Mouse (Mus musculus) retina, embryonic 14.5 days (tissue): ENCODE measurements around the gene Prrx2.
A peak's percentile ranks its signal among the peaks of the same experiment; 100 is the strongest.
"Not testable (repeated sequence)": the region's sequence is repeated elsewhere in the genome, so short reads cannot be mapped to it uniquely, and the experiment has no call there.

Source experiments
- DNase-seq: peaks from one replicate; pipeline ENCODE4 v3.0.0-alpha.2; 2015; ENCODE audit warnings: low spot score

Prrx2 gene

GRCm38 (mm10) chr2:30912291-30912773 is 77.6 kb downstream of the Prrx2 start:
- DNase-seq, result no peak

DNA sequence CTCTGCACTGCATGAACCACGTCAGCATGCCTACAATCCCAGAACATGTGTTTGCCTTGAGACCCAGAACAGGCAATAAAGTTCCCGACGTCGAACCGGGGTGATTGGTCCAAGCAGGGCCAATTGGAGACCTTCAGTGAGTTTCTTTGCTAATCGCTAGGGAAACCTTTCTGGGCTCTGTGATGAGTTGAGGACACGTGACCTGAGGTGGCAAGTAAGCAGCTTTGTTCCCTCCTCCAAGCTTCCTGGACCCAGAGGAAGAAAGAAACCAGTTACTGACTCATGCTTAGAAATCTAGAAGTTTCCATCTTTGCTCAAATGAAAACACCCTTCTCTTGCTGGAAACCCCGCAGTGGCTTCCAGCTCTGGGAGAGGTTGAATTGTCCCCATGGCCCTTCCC is 78.2 kb downstream of the Prrx2 start:
- DNase-seq, result no peak

GRCm38 (mm10) chr2:30914836-30915235 is 80.1 kb downstream of the Prrx2 start:
- DNase-seq, result no peak

GRCm38 (mm10) chr2:30915376-30915775 is 80.6 kb downstream of the Prrx2 start:
- no peak for DNase-seq

DNA sequence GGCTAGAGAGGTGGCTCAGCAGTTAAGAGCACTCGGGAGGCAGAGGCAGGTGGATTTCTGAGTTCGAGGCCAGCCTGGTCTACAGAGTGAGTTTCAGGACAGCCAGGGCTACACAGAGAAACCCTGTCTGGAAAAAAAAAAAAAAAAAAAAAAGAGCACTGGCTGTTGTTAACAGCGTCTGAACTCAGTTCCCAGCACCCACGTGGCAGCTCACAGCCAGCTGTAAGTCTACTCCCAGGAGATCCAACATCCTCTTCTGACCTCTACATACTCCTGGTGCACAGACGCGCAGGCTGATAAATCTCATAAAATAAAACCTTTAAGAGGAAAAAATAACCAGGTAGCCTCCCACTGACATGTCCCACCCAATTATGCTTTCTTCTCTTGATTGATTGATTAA is 81.2 kb downstream of the Prrx2 start:
- DNase-seq, result not testable (repeated sequence)

- DNase-seq, result no peak
Measured at GRCm38 (mm10) chr2:30917649-30918048, 82.9 kb downstream of the Prrx2 start.

- DNase-seq, result no peak
Measured at GRCm38 (mm10) chr2:30918126-30918525, 83.4 kb downstream of the Prrx2 start.

GRCm38 (mm10) chr2:30918780-30919329 is 84.1 kb downstream of the Prrx2 start:
- DNase-seq, result no peak

DNA sequence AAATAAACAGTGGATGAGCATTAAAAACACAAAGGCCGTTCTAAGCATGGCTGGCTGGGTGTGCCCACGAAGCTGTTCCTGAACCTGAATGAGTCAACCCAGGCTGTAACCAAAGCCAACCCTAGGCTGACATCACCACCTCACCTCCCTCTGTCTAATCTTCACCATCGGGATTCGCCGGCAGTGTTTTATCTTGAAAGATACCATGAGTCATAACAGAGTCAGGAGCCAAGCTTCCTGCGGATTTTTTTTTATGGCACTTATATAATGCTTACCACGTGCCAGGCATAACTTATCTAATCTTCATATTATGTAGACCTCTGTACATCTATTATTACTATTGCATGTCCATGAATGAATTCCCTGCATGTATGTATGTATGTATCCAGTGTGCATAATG is 85.4 kb downstream of the Prrx2 start:
- DNase-seq, result no peak

GRCm38 (mm10) chr2:30923099-30923498 is 88.3 kb downstream of the Prrx2 start:
- DNase-seq, result no peak

DNA sequence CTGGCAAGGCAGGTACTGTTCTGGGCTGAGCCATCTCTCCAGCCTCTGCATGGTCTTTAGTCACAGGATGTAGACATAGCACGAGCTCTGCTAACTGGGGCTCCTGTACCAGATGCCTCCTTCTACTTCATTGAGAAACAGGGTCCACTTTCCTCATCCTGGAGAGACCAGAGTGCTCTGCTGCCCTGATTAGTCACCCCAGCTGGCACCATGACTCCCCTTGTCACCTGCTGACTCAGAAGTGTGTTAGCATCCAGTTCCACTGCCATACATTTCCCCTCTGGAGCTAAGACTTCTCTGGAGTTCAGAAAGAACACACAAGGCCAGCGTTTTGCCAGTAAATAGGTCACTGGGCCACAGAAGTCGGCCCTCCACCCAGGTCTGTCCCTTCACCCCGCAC is 90.4 kb downstream of the Prrx2 start:
- no peak for DNase-seq

DNA sequence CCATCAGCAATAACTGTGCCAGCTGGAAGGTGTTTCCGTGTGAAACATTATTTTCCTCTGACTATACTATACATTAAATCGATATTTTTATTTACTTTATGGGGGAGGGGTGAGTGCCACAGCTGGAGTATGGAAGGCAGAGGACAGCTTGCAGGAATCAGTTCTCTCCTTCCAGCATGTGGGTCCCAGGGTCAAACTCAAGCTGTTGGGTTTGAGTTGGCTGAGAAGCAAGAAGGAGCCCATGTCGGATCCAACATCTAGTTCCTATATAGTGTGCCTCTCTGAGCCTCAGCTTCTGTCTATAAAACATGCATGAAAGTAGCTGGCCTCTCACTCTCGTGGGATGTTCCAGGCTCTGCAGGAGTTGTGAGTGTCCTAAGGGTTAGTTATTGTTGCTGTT is 91.6 kb downstream of the Prrx2 start:
- no peak for DNase-seq

DNA sequence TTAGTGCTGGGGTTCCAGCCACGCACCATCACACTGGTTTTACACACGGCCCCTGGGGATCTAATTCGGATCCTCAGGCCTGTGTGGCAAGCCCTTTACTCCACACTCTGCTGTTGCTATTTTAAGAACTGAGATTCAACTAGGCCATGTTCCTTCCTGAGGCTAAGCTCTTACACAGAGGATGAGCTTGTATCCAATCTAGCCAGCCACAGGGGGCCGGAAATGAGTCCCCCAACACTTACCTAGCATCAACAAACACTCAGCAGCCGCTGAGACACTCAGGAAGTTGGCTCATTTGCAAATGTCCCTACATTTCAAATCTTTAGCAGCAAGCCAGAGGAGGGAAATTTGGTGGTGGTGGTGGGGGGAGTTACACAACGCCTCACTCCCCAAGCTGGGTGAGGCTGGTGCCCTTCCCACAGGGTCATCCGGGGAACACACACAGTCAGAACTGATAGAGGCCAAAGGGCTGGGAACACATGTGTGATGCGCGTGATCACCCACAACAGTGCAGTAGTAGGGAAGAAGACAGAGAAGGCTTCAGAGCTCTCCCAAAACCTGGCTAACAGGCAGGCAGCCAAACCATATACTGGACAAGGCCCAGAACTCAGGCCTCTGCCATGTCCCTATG is 92.5 kb downstream of the Prrx2 start:
- DNase-seq, result no peak

GRCm38 (mm10) chr2:30927844-30928628 is 93.3 kb downstream of the Prrx2 start:
- peak; percentile 92 for DNase-seq

- DNase-seq, result no peak
Measured at GRCm38 (mm10) chr2:30928893-30929482, 94.2 kb downstream of the Prrx2 start.

DNA sequence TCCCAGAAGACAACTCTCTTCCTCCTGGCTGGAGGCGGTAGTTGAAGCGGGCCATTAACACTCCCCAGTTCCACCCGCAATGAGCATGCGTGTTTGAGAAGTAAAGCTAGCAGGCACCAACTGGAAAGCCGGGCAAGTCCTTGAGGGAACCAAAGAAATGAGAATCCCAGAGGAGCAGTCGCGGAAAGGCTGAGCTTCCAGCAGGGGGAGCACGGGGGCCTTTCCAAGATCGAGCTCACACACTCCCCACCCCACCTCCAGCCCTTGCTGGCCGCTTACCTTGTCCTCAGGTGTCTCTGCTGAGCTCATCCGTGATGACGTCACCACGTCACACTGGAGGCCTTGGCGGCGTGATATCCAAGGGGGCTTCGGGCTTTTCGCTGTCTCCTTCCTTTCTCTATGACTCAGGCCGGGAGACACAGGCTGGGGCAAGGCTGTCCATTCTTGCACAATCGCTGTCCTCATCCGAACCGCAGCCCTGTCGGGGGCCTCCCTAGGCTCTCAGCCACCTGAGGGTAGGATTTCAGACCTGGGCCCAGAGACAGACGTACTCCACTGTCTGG is 94.8 kb downstream of the Prrx2 start, which contains the start of gene Ptges:
TSS of gene Ptges (minus strand) at position 381 of the 563 bp plus-strand sequence.
- DNase-seq, result peak; percentile 84

DNA sequence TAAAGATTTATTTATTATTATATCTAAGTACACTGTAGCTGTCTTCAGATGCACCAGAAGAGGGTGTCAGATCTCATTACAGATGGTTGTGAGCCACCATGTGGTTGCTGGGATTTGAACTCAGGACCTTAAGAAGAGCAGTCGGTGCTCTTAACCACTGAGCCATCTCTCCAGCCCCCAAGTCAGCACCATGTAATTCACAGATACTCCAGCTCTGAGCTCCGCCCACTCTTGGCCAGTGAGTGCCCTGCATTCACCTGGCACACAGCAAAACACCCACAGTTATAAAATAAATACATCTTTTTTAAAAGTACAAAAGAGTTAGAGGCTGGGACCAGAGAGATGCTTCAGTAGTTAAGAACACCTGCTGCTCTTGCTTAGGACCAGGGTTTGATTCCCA is 96.1 kb downstream of the Prrx2 start:
- DNase-seq, result not testable (repeated sequence)
